Mouse (Mus musculus): ENCODE results near the gene Pde1c.

DNA sequence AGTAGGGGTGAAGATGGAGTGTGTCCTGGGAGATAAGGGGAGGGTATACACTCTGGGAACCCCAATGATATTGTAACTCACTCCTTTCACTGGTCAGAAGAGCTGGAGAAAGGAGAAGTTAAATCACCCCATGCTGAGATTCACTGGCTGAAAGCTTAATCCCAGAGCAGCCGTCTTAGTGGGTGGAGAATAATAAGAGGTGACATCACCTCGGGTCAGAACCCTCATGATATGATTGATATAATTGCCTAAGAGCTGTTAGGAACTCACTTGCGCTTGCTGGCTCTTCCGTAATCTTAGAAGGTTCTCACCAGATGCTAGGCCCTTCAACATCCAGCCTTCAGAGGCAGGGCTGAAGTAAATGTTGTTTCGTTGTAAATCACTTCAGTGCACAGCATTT, 79.7 kb downstream of the Pde1c start:
- TF ChIP-seq CTCF (IDR thresholded peaks at IDR 0.05; ENCODE audit: extremely low read depth, insufficient read depth, low read length) (no peak), POLR2A (IDR thresholded peaks at IDR 0.05; ENCODE audit: extremely low read depth, insufficient read depth, low read length) (no peak)

Data from cortical plate, adult 2 months (tissue).